Mouse (Mus musculus) neural tube, embryonic 14.5 days (tissue): ENCODE measurements around the gene B4galnt3. TPM values are rescaled to one million over a fixed set of nuclear protein-coding genes. Genes with fewer than 3 reads are reported as not detected.

Experiments
- ATAC-seq: fragments of 200-750 bp; cut with Nextera tagmentation; 2 replicates; pipeline ENCODE4 v1.8.0; 2017; ENCODE audit warnings: low read depth, mild to moderate bottlenecking, moderate TSS enrichment, moderate library complexity
- H3K27ac ChIP-seq: fragments of 300-500 bp; sonication (generic); 2 replicates; pipeline ENCODE4 v1.5.1; 2014; ENCODE audit warnings: low read depth, mild to moderate bottlenecking, control low read depth, low read length, moderate library complexity, mixed read lengths
- H3K27me3 ChIP-seq: fragments of 300-500 bp; sonication (generic); 2 replicates; pipeline ENCODE4 v1.6.1; 2014; ENCODE audit warnings: low read length; ENCODE audit not compliant: control insufficient read depth, insufficient read depth
- H3K36me3 ChIP-seq: fragments of 300-500 bp; sonication (generic); 2 replicates; pipeline ENCODE4 v1.6.1; 2014; ENCODE audit warnings: low read length, mixed read lengths; ENCODE audit not compliant: control insufficient read depth, insufficient read depth
- H3K4me1 ChIP-seq: fragments of 300-500 bp; sonication (generic); 2 replicates; pipeline ENCODE4 v1.6.1; 2014; ENCODE audit warnings: low read length; ENCODE audit not compliant: control insufficient read depth, insufficient read depth
- H3K4me2 ChIP-seq: fragments of 300-500 bp; sonication (generic); 2 replicates; pipeline ENCODE4 v1.6.1; 2014; ENCODE audit warnings: mild to moderate bottlenecking, low read depth, low read length, control low read depth
- H3K4me3 ChIP-seq: fragments of 300-500 bp; sonication (generic); 2 replicates; pipeline ENCODE4 v1.5.1; 2014; ENCODE audit warnings: low read depth, low read length, control low read depth, mixed read lengths
- H3K9ac ChIP-seq: fragments of 300-500 bp; sonication (generic); replicated peaks from 2 replicates; pipeline ENCODE4 v1.6.1; 2014; ENCODE audit warnings: low read depth, mild to moderate bottlenecking, control low read depth, low read length, mixed read lengths
- H3K9me3 ChIP-seq: fragments of 300-500 bp; sonication (generic); 2 replicates; pipeline ENCODE4 v1.6.1; 2016; ENCODE audit warnings: low read length; ENCODE audit not compliant: control insufficient read depth
- WGBS: fragments of 180-500 bp; shearing (Covaris S2); extraction: QIAGEN DNeasy Blood & Tissue Kit; methylation state at CpG from one replicate; pipeline ENCODE4 v1.1.7; 2014; 5-methylcytosine and 5-hydroxymethylcytosine counted together
- polyA plus RNA-seq: library from polyadenylated mRNA; unstranded; fragments of >200 nt; fragmentation: Nextera tagmentation; extraction: Ambion mirVana; gene quantifications from 2 replicates; pipeline ENCODE4 v1.2.1, GENCODE M21; 2014

B4galnt3 gene
- polyA plus RNA-seq, 1 experiment from 2014 or later, result 0.09 TPM

DNA sequence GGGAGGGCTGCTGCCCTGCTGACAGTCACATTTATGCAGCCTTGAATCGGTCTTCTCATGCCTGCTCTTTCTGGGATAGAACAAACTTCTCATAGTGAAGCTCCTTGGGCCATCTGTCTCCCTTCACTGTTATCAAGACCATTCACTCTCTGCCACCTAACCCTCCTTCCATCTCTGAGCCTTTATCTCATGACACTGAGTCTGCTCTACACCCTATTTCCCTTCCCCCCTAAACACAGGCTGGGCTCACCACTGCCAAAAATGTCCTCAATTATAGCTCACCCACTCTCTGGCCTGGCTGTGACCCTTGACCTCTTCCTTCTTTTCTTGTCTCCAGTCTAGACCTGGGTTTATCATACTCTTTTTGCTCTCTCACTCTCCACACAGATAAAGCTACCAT lies 77.7 kb downstream of the B4galnt3 start:
- H3K4me2 ChIP-seq, result no peak overlapping the region
- 100% methylated on average over 1 of the region's 1 CpGs for WGBS
- no peaks in the 10 kb centered on the region for H3K36me3 ChIP-seq
- no peak for ATAC-seq
- no peak overlapping the region for H3K27ac ChIP-seq
- no peaks in the 10 kb centered on the region for H3K9me3 ChIP-seq
- no peak overlapping the region for H3K9ac ChIP-seq
- H3K4me3 ChIP-seq, result no peak overlapping the region
- no peaks in the 10 kb centered on the region for H3K27me3 ChIP-seq
- no peaks in the 10 kb centered on the region for H3K4me1 ChIP-seq

GRCm38 (mm10) chr6:120211536-120211935 lies 82.8 kb downstream of the B4galnt3 start:
- Histone ChIP-seq H3K36me3 (no peaks in the 10 kb centered on the region), H3K9ac (no peak overlapping the region), H3K4me2 (no peak overlapping the region), H3K4me1 (no peaks in the 10 kb centered on the region), H3K4me3 (no peak overlapping the region), H3K27ac (no peak overlapping the region), H3K9me3 (no peaks in the 10 kb centered on the region), H3K27me3 (no peaks in the 10 kb centered on the region)
- ATAC-seq, result no peak
- WGBS, result 80% methylated on average over 6 of the region's 6 CpGs

DNA sequence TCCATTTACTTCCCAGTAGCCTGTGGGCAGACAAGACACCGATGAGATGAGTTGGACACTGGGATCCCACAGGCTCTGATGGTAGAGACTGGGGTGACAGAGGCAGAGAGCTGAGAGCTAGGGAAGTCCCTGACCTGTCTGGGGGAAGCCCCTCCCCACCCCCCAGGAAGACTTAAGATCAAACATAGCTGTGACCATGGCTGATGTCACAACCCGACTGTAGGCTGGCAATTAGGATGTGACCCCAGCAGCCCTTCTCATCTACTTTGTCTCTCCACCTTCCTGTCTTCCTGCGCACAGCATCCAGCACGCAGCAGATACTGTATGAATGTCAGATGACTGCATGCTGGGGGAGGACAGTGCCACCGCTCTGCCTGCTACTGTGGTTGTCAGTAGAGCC lies 87.8 kb downstream of the B4galnt3 start:
- Histone ChIP-seq H3K36me3 (no peaks in the 10 kb centered on the region), H3K9me3 (no peaks in the 10 kb centered on the region), H3K27ac (no peak overlapping the region), H3K9ac (no peak overlapping the region), H3K4me2 (no peak overlapping the region), H3K4me3 (no peak overlapping the region), H3K4me1 (0 out of 2 replicates have a peak, but pooled peaks cover 9% of the 10 kb centered on the region), H3K27me3 (no peaks in the 10 kb centered on the region)
- no peak for ATAC-seq
- WGBS, result 91% methylated on average over 5 of the region's 5 CpGs

DNA sequence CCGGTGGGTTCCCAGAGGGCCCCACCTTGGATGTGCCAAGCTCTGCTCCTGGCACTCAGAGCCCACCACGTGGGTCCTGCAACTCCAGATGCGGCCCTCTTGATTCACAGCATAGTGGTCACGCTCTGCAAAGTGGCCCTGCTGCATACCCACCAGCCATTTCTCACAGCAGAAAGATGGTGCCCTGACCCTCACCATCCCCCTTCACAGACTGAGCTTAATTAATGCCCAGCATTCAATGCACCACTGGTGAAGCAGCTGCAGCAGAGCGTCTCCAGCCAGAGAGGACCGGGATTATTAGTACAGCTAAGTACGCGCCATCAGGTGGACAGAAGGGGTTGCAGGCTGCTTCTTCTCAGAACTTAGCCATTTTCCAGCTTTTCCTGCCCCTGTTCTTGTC lies 92.0 kb downstream of the B4galnt3 start:
- peak; percentile 55 for ATAC-seq
- H3K36me3 ChIP-seq, result no peaks in the 10 kb centered on the region
- H3K9me3 ChIP-seq, result no peaks in the 10 kb centered on the region
- H3K27ac ChIP-seq, result 0 out of 2 replicates have a peak overlapping the region, but pooled peaks have one; percentile 10
- H3K27me3 ChIP-seq, result no peaks in the 10 kb centered on the region
- 0 out of 2 replicates have a peak, but pooled peaks cover 9% of the 10 kb centered on the region for H3K4me1 ChIP-seq
- 37% methylated on average over 8 of the region's 8 CpGs for WGBS
- H3K4me3 ChIP-seq, result no peak overlapping the region
- H3K4me2 ChIP-seq, result no peak overlapping the region
- no peak overlapping the region for H3K9ac ChIP-seq

DNA sequence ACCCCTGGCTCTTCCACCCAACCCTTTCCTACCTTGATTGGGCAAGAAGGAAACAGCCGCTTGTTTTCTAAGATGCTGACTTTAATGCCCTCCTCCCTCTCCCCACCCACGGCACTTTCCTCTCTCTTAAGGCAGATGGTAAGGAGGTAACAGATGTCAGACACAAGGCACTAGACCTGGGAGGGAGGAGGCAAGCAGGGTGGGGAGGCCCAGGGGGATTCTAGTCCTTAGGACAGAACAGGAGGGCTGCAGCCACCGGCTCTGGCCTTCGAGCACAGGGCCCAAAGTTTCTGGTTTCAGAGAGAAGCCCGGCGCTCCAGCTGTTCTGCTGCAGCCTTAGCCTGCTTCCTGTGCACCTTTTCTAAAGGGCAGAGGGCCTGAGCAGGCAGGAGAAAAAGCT lies 92.4 kb downstream of the B4galnt3 start:
- Histone ChIP-seq H3K9me3 (no peaks in the 10 kb centered on the region), H3K27me3 (no peaks in the 10 kb centered on the region), H3K36me3 (no peaks in the 10 kb centered on the region), H3K27ac (0 out of 2 replicates have a peak overlapping the region, but pooled peaks have one; percentile 10), H3K4me2 (no peak overlapping the region), H3K4me3 (no peak overlapping the region), H3K4me1 (0 out of 2 replicates have a peak, but pooled peaks cover 9% of the 10 kb centered on the region), H3K9ac (no peak overlapping the region)
- WGBS, result 56% methylated on average over 6 of the region's 6 CpGs
- ATAC-seq, result 0 out of 2 replicates have a peak, but pooled peaks have one; percentile 26

GRCm38 (mm10) chr6:120199638-120200394 lies 94.5 kb downstream of the B4galnt3 start:
- WGBS, result 19% methylated on average over 10 of the region's 10 CpGs
- no peak overlapping the region for H3K27ac ChIP-seq
- H3K9me3 ChIP-seq, result no peaks in the 10 kb centered on the region
- H3K36me3 ChIP-seq, result no peaks in the 10 kb centered on the region
- no peak overlapping the region for H3K4me3 ChIP-seq
- H3K27me3 ChIP-seq, result no peaks in the 10 kb centered on the region
- ATAC-seq, result no peak
- H3K4me2 ChIP-seq, result no peak overlapping the region
- no peak overlapping the region for H3K9ac ChIP-seq
- 0 out of 2 replicates have a peak, but pooled peaks cover 9% of the 10 kb centered on the region for H3K4me1 ChIP-seq

DNA sequence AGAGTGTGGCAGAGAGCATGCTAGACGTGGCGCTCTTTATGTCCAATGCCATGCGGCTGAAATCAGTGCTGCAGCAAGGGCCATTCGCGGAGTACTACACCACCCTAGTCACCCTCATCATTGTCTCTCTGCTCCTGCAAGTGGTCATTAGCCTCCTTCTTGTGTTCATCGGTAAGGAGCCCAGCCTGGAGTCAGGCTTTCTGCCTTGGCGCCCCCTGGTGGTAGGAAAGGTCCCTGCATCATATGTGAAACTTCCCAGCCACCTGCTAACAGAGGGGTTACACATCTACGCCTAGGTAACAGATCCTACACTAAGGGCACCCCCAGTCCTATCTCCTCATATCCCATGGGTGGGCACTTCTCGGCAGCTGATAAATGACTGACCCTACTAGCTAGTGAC lies 96.4 kb downstream of the B4galnt3 start:
- Histone ChIP-seq H3K9ac (no peak overlapping the region), H3K36me3 (no peaks in the 10 kb centered on the region), H3K27me3 (no peaks in the 10 kb centered on the region), H3K27ac (no peak overlapping the region), H3K9me3 (no peaks in the 10 kb centered on the region), H3K4me2 (no peak overlapping the region), H3K4me1 (0 out of 2 replicates have a peak, but pooled peaks cover 7% of the 10 kb centered on the region), H3K4me3 (no peak overlapping the region)
- ATAC-seq, result peak; percentile 18; the same call in 1 of the 2 replicates
- WGBS, result 36% methylated on average over 9 of the region's 9 CpGs

DNA sequence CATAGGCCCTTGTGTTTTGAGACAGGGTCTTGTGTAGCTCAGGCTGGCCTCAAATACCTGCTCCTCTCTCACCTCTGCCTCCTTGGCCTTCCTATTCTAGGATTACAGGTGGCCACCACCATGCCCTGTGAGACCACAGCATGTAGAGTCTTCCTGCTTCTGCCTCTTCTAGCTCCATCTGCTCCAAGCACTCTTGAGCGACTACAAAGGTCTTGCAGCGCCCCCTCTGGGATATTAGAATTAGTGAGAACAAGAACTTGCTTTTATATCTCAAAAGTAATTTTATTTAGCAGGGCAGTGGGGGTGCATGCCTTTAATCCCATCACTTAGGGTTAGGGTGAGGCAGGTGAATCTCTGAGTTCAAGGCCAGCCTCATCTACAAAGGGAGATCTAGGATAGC lies 97.5 kb downstream of the B4galnt3 start:
- Histone ChIP-seq H3K4me2 (no peak overlapping the region), H3K4me3 (no peak overlapping the region), H3K27ac (no peak overlapping the region), H3K36me3 (no peaks in the 10 kb centered on the region), H3K4me1 (no peaks in the 10 kb centered on the region), H3K27me3 (no peaks in the 10 kb centered on the region), H3K9ac (no peak overlapping the region), H3K9me3 (no peaks in the 10 kb centered on the region)
- 40% methylated on average over 2 of the region's 2 CpGs for WGBS
- ATAC-seq, result no peak

DNA sequence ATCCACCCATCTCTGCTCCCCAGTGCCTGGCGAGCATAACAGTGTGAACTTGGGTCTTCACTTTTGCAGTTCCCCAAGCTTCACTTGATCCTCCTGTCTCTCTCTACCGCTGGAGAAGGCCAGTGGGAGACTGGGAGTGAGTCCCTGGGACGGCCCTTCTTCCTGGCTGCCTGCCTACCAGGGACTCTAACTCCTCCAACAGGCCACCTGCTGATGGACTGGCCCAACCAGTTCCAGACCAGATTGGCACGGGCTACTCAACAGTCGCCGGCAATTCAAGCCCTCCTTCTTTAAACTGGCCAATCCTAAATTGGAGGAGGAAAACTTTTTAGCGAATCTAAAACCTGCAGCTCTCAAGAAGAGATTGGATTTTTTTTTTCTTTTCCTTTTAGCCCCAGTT lies 99.4 kb downstream of the B4galnt3 start:
- Histone ChIP-seq H3K4me3 (no peak overlapping the region), H3K9me3 (no peaks in the 10 kb centered on the region), H3K9ac (no peak overlapping the region), H3K27me3 (no peaks in the 10 kb centered on the region), H3K4me1 (no peaks in the 10 kb centered on the region), H3K4me2 (no peak overlapping the region), H3K36me3 (no peaks in the 10 kb centered on the region), H3K27ac (no peak overlapping the region)
- WGBS, result 31% methylated on average over 7 of the region's 7 CpGs
- ATAC-seq, result no peak
